Mouse (Mus musculus) forebrain, postnatal 0 days (tissue): ENCODE data around the gene Cfap65. TPM values are rescaled to one million over a fixed set of nuclear protein-coding genes. Genes with fewer than 3 reads are reported as not detected.
A peak's percentile ranks its signal among the peaks of the same experiment; 100 is the strongest.

Experiments used
- ATAC-seq: fragments of 200-750 bp; cut with Nextera tagmentation; 2 replicates; pipeline ENCODE4 v1.8.0; 2017; ENCODE audit warnings: mild to moderate bottlenecking, moderate library complexity
- DNase-seq: peaks from one replicate; pipeline ENCODE4 v3.0.0-alpha.2; 2015
- H3K27ac ChIP-seq: fragments of 300-500 bp; sonication (generic); 2 replicates; pipeline ENCODE4 v1.5.1; 2014; ENCODE audit warnings: low read depth, mild to moderate bottlenecking, antibody characterized with exemption, low read length, moderate library complexity, mixed read lengths
- H3K27me3 ChIP-seq: fragments of 300-500 bp; sonication (generic); 2 replicates; pipeline ENCODE4 v1.6.1; 2014; ENCODE audit warnings: mild to moderate bottlenecking, low read length, mixed read lengths; ENCODE audit not compliant: insufficient read depth
- H3K36me3 ChIP-seq: fragments of 300-500 bp; sonication (generic); 2 replicates; pipeline ENCODE4 v1.6.1; 2014; ENCODE audit warnings: mild to moderate bottlenecking, moderate library complexity; ENCODE audit not compliant: insufficient read depth
- H3K4me1 ChIP-seq: fragments of 300-500 bp; sonication (generic); 2 replicates; pipeline ENCODE4 v1.6.1; 2014; ENCODE audit warnings: antibody characterized with exemption; ENCODE audit not compliant: insufficient read depth
- H3K4me2 ChIP-seq: fragments of 300-500 bp; sonication (generic); 2 replicates; pipeline ENCODE4 v1.6.1; 2014; ENCODE audit warnings: low read depth, mild to moderate bottlenecking, moderate library complexity
- H3K4me3 ChIP-seq: fragments of 300-500 bp; sonication (generic); 2 replicates; pipeline ENCODE4 v1.5.1; 2014; ENCODE audit warnings: low read depth, low read length, mixed read lengths
- H3K9ac ChIP-seq: fragments of 300-500 bp; sonication (generic); 2 replicates; pipeline ENCODE4 v1.6.1; 2014; ENCODE audit warnings: mild to moderate bottlenecking
- H3K9me3 ChIP-seq: fragments of 300-500 bp; sonication (generic); 2 replicates; pipeline ENCODE4 v1.6.1; 2016; ENCODE audit warnings: low read length
- CTCF ChIP-seq: sonication (generic); IDR thresholded peaks from 2 replicates; pipeline ENCODE4 v1.5.1; 2016; ENCODE audit warnings: antibody characterized with exemption, control low read depth, low read depth
- WGBS: fragments of 180-500 bp; shearing (Covaris S2); extraction: QIAGEN DNeasy Blood & Tissue Kit; methylation state at CpG from one replicate; pipeline ENCODE4 v1.1.7; 2014; 5-methylcytosine and 5-hydroxymethylcytosine counted together
- microRNA counts: library from miRNA; unstranded; fragments of <30 nt; microRNA quantifications from one replicate; lab custom pipeline; 2015
- microRNA-seq, 2 experiments: library from miRNA; unstranded; fragments of <30 nt; microRNA quantifications; one replicate each; pipeline ENCODE4; 2016
- polyA plus RNA-seq: library from polyadenylated mRNA; unstranded; fragments of >200 nt; fragmentation: Nextera tagmentation; extraction: Ambion mirVana; gene quantifications from 2 replicates; pipeline ENCODE4 v1.2.1, GENCODE M21; 2015
- total RNA-seq: library from RNA; depleted of rRNA; stranded (reverse); fragments of >200 nt; gene quantifications from 2 replicates; pipeline ENCODE4 v1.2.3, GENCODE M21; 2014; rRNA removed

The Cfap65 gene
- total and polyA plus RNA-seq, 2 experiments from 2014 or later: 1.1 to 3.4 TPM

DNA sequence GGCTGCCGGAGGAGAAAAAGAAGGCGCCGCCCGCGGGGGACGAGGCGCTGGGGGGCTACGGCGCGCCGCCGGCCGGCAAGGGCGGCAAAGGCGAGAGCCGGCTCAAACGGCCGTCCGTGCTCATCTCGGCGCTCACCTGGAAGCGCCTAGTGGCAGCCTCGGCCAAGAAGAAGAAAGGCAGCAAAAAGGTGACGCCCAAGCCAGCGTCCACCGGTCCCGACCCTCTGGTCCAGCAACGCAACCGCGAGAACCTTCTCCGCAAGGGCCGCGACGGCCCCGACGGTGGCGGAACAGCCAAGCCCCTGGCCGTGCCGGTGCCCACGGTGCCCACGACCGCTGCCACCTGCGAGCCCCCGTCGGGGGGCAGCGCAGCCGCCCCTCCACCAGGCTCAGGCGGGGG is 80.2 kb downstream of the Cfap65 start:
- H3K36me3 ChIP-seq: no peaks in the 10 kb centered on the region
- H3K4me3 ChIP-seq: peak overlapping the region; percentile 79
- H3K27me3 ChIP-seq: peaks cover 6% of the 10 kb centered on the region
- peaks cover 18% of the 10 kb centered on the region for H3K4me1 ChIP-seq
- no peaks in the 10 kb centered on the region for H3K9me3 ChIP-seq
- WGBS: 2% methylated on average over 42 of the region's 48 CpGs
- DNase-seq (no peak), ATAC-seq (no peak)
- peak overlapping the region; percentile 88 for H3K9ac ChIP-seq
- TF ChIP-seq CTCF: no peak
- peak overlapping the region; percentile 60 for H3K27ac ChIP-seq
- H3K4me2 ChIP-seq: peak overlapping the region; percentile 68

GRCm38 (mm10) chr1:74854306-74855056 is 80.9 kb downstream of the Cfap65 start, which contains the start of gene Cdk5r2:
Gene Cdk5r2 (plus strand): TSS chr1:74854934.
- H3K27ac ChIP-seq: peak within 1 kb of the TSS; percentile 60
- DNase-seq: peak; percentile 97
- H3K4me2 ChIP-seq: peak within 1 kb of the TSS; percentile 68
- ATAC-seq: peak; percentile 92
- TF ChIP-seq CTCF: no peak
- WGBS: 3% methylated on average over 32 of the region's 39 CpGs
- peaks cover 12% of the 10 kb centered on the region for H3K4me1 ChIP-seq
- H3K9me3 ChIP-seq: no peaks in the 10 kb centered on the region
- H3K36me3 ChIP-seq: no peaks in the 10 kb centered on the region
- peaks cover 6% of the 10 kb centered on the region for H3K27me3 ChIP-seq
- H3K9ac ChIP-seq: peak within 1 kb of the TSS; percentile 88
- peak within 1 kb of the TSS; percentile 79 for H3K4me3 ChIP-seq

MicroRNAs encoded within 50 kb of the gene (microRNA counts, 519-probe panel; counts per million panel counts)
- not detected for microRNA mmu-miR-375 (lab: Ali Mortazavi, UCI)

Small RNAs within 50 kb of the gene (microRNA-seq; reads per million reads assigned to microRNA genes)
- 347 to 375 reads per million in 2 experiments for gene Mir375

Other genes starting within 250 kb of the Cfap65 start
- gene Cyp27a1, start 222.0 kb downstream of the Cfap65 start, total RNA-seq: 1.3 and 1.6 TPM in 2 replicates
- 1.5 and 1.6 TPM in 2 replicates for gene Cyp27a1, start 222.0 kb downstream of the Cfap65 start, polyA plus RNA-seq
- 0.23 TPM in 1 of 2 replicates, not detected in the other for gene Prkag3, start 186.4 kb downstream of the Cfap65 start, total RNA-seq
- not detected in 2 replicates for gene Prkag3, start 186.4 kb downstream of the Cfap65 start, polyA plus RNA-seq
- 6.1 and 7.2 TPM in 2 replicates for gene Wnt6, start 163.7 kb downstream of the Cfap65 start, total RNA-seq
- gene Wnt6, start 163.7 kb downstream of the Cfap65 start, polyA plus RNA-seq: 3.8 and 4.6 TPM in 2 replicates
- gene Wnt10a, start 144.1 kb downstream of the Cfap65 start, total RNA-seq: 0.15 and 0.19 TPM in 2 replicates
- gene Wnt10a, start 144.1 kb downstream of the Cfap65 start, polyA plus RNA-seq: 0.21 and 0.23 TPM in 2 replicates
- 24.2 and 27.2 TPM in 2 replicates for gene Cdk5r2, start 80.7 kb downstream of the Cfap65 start, total RNA-seq
- 9.7 and 10.0 TPM in 2 replicates for gene Cdk5r2, start 80.7 kb downstream of the Cfap65 start, polyA plus RNA-seq
- not detected in 2 replicates for gene Fev, start 50.2 kb downstream of the Cfap65 start, total RNA-seq
- not detected in 2 replicates for gene Fev, start 50.2 kb downstream of the Cfap65 start, polyA plus RNA-seq
- gene Cryba2, start 42.5 kb downstream of the Cfap65 start, total RNA-seq: not detected in 2 replicates
- gene Cryba2, start 42.5 kb downstream of the Cfap65 start, polyA plus RNA-seq: not detected in 2 replicates
- gene Ihh, start 16.1 kb upstream of the Cfap65 start, total RNA-seq: 0.08 and 0.29 TPM in 2 replicates
- 0.11 and 0.19 TPM in 2 replicates for gene Ihh, start 16.1 kb upstream of the Cfap65 start, polyA plus RNA-seq
- gene Nhej1, start 189.6 kb upstream of the Cfap65 start, total RNA-seq: 3.6 and 4.2 TPM in 2 replicates
- gene Nhej1, start 189.6 kb upstream of the Cfap65 start, polyA plus RNA-seq: 3.9 and 4.9 TPM in 2 replicates
- gene Slc23a3, start 198.3 kb upstream of the Cfap65 start, total RNA-seq: not detected in 2 replicates
- not detected in 2 replicates for gene Slc23a3, start 198.3 kb upstream of the Cfap65 start, polyA plus RNA-seq
- 47.1 and 50.3 TPM in 2 replicates for gene Cnppd1, start 207.1 kb upstream of the Cfap65 start, total RNA-seq
- 57.3 and 58.3 TPM in 2 replicates for gene Cnppd1, start 207.1 kb upstream of the Cfap65 start, polyA plus RNA-seq
- 141 and 181 TPM in 2 replicates for gene Retreg2, start 207.2 kb upstream of the Cfap65 start, total RNA-seq
- gene Retreg2, start 207.2 kb upstream of the Cfap65 start, polyA plus RNA-seq: 108 and 121 TPM in 2 replicates
- gene Zfand2b, start 233.0 kb upstream of the Cfap65 start, total RNA-seq: 33.1 and 43.5 TPM in 2 replicates
- gene Zfand2b, start 233.0 kb upstream of the Cfap65 start, polyA plus RNA-seq: 44.9 and 48.4 TPM in 2 replicates
- 40.7 and 42.5 TPM in 2 replicates for gene Abcb6, start 244.8 kb upstream of the Cfap65 start, total RNA-seq
- gene Abcb6, start 244.8 kb upstream of the Cfap65 start, polyA plus RNA-seq: 46.0 and 52.5 TPM in 2 replicates